Mouse (Mus musculus) MEL (cell line): ENCODE measurements at regions not wholly inside any gene's neighbourhood (a gene's known extent, or its start where the extent isn't known, plus 50 kb on each side); places are given as distances from the start of the nearest gene placed in this dataset.
"Not testable (repeated sequence)": the region's sequence is repeated elsewhere in the genome, so short reads cannot be mapped to it uniquely, and the experiment has no call there.

Experiments used
- DNase-seq: peaks from one replicate; pipeline ENCODE4 v3.0.0; 2011; ENCODE audit warnings: low read depth, low spot score
- H3K27ac ChIP-seq: 2 replicates; pipeline ENCODE4 v1.5.1; 2012; ENCODE audit warnings: low read depth, mild to moderate bottlenecking, control low read depth, low read length, moderate library complexity; ENCODE audit not compliant: control insufficient read depth
- H3K27me3 ChIP-seq, 2 experiments: fragments of 150-350 bp in 1 of 2; sonication (generic) in 1 of 2; 2 replicates each; pipeline ENCODE4 v1.6.1; 2012; ENCODE audit warnings: low read length in 2 of 2, mild to moderate bottlenecking in 2 of 2, improper control_type of control experiment in 1 of 2, moderate library complexity in 1 of 2; ENCODE audit not compliant: insufficient read depth in 2 of 2, control insufficient read depth in 1 of 2
- H3K36me3 ChIP-seq, 2 experiments: 2 replicates each; pipeline ENCODE4 v1.6.1; 2012 to 2014; ENCODE audit warnings: low read length in 2 of 2, improper control_type of control experiment in 1 of 2, inconsistent platforms in 1 of 2, mild to moderate bottlenecking in 1 of 2; ENCODE audit not compliant: insufficient read depth in 2 of 2, control insufficient read depth in 1 of 2
- H3K4me1 ChIP-seq, 2 experiments: fragments of 150-350 bp in 1 of 2; sonication (generic) in 1 of 2; 2 replicates each; pipeline ENCODE4 v1.6.1; 2012; ENCODE audit warnings: low read length in 2 of 2, improper control_type of control experiment in 1 of 2, mild to moderate bottlenecking in 1 of 2; ENCODE audit not compliant: insufficient read depth in 2 of 2, control insufficient read depth in 1 of 2
- H3K4me3 ChIP-seq, 2 experiments: fragments of 150-350 bp in 1 of 2; sonication (generic) in 1 of 2; 2 replicates each; pipeline ENCODE4 v1.5.1; 2012; ENCODE audit warnings: low read depth in 2 of 2, low read length in 2 of 2, mild to moderate bottlenecking in 2 of 2, moderate library complexity in 2 of 2, control low read depth in 1 of 2, improper control_type of control experiment in 1 of 2; ENCODE audit not compliant: control insufficient read depth in 1 of 2, insufficient read depth in 1 of 2
- H3K79me2 ChIP-seq: 2 replicates; pipeline ENCODE4 v1.6.1; 2012; ENCODE audit warnings: mild to moderate bottlenecking, low read length, moderate library complexity; ENCODE audit not compliant: control insufficient read depth, poor library complexity, insufficient read depth
- H3K9ac ChIP-seq: 2 replicates; pipeline ENCODE4 v1.6.1; 2012; ENCODE audit warnings: low read depth, mild to moderate bottlenecking, control low read depth, low read length, moderate library complexity; ENCODE audit not compliant: control insufficient read depth, poor library complexity, severe bottlenecking
- H3K9me3 ChIP-seq: fragments of 150-350 bp; sonication (generic); replicated peaks from 2 replicates; pipeline ENCODE4 v1.6.1; 2012; ENCODE audit warnings: mild to moderate bottlenecking, low read length, improper control_type of control experiment, moderate library complexity; ENCODE audit not compliant: insufficient read depth
- BHLHE40 ChIP-seq: IDR thresholded peaks from 2 replicates; pipeline ENCODE4 v1.6.1; 2012; ENCODE audit warnings: low read depth, mild to moderate bottlenecking, inconsistent platforms, low read length, improper control_type of control experiment, borderline replicate concordance
- CHD2 ChIP-seq: IDR thresholded peaks from 2 replicates; pipeline ENCODE4 v1.6.1; 2011; ENCODE audit warnings: low read length, improper control_type of control experiment
- E2F4 ChIP-seq: IDR thresholded peaks from 2 replicates; pipeline ENCODE4 v1.6.1; 2011; ENCODE audit warnings: low read depth, low read length, improper control_type of control experiment, borderline replicate concordance
- ELF1 ChIP-seq: IDR thresholded peaks from 2 replicates; pipeline ENCODE4 v1.6.1; 2014; ENCODE audit warnings: low read depth, mild to moderate bottlenecking, inconsistent platforms, low read length, improper control_type of control experiment, moderate library complexity
- EP300 ChIP-seq, 2 experiments: IDR thresholded peaks; 2 replicates each; pipeline ENCODE4 v1.6.1; 2011; ENCODE audit warnings: improper control_type of control experiment in 2 of 2, low read length in 2 of 2, low read depth in 1 of 2, mild to moderate bottlenecking in 1 of 2
- GABPA ChIP-seq: IDR thresholded peaks from 2 replicates; pipeline ENCODE4 v1.6.1; 2012; ENCODE audit warnings: low read depth, mild to moderate bottlenecking, inconsistent platforms, low read length, improper control_type of control experiment, moderate library complexity
- HCFC1 ChIP-seq: IDR thresholded peaks from 2 replicates; pipeline ENCODE4 v1.6.1; 2012; ENCODE audit warnings: low read depth, mild to moderate bottlenecking, inconsistent platforms, low read length, improper control_type of control experiment, moderate library complexity
- JUND ChIP-seq: IDR thresholded peaks from 2 replicates; pipeline ENCODE4 v1.6.1; 2011; ENCODE audit warnings: low read depth, mild to moderate bottlenecking, improper control_type of control experiment, low read length
- MYC ChIP-seq: IDR thresholded peaks from 2 replicates; pipeline ENCODE4 v1.6.1; 2011; ENCODE audit warnings: low read depth, mild to moderate bottlenecking, low read length, improper control_type of control experiment, moderate library complexity
- NELFE ChIP-seq: IDR thresholded peaks from 2 replicates; pipeline ENCODE4 v1.6.1; 2011; ENCODE audit warnings: low read depth, low read length, improper control_type of control experiment
- POLR2A ChIP-seq, 2 experiments: IDR thresholded peaks; 2 replicates each; pipeline ENCODE4 v1.6.1; 2011 to 2012; ENCODE audit warnings: low read length in 2 of 2, mild to moderate bottlenecking in 2 of 2, control low read depth in 1 of 2, improper control_type of control experiment in 1 of 2, low read depth in 1 of 2, moderate library complexity in 1 of 2; ENCODE audit not compliant: control insufficient read depth in 1 of 2, insufficient read depth in 1 of 2, poor library complexity in 1 of 2
- POLR2AphosphoS2 ChIP-seq: IDR thresholded peaks from 2 replicates; pipeline ENCODE4 v1.6.1; 2011; ENCODE audit warnings: low read length, improper control_type of control experiment
- RAD21 ChIP-seq: IDR thresholded peaks from 2 replicates; pipeline ENCODE4 v1.6.1; 2011; ENCODE audit warnings: mild to moderate bottlenecking, low read depth, low read length, improper control_type of control experiment
- SIN3A ChIP-seq: IDR thresholded peaks from 2 replicates; pipeline ENCODE4 v1.6.1; 2012; ENCODE audit warnings: low read length, improper control_type of control experiment, inconsistent platforms
- USF1 ChIP-seq: IDR thresholded peaks from 2 replicates; pipeline ENCODE4 v1.6.1; 2014; ENCODE audit warnings: low read depth, mild to moderate bottlenecking, inconsistent platforms, low read length, improper control_type of control experiment, moderate library complexity
- USF2 ChIP-seq, 2 experiments: IDR thresholded peaks; 2 replicates each; pipeline ENCODE4 v1.6.1; 2011 to 2012; ENCODE audit warnings: improper control_type of control experiment in 2 of 2, low read length in 2 of 2, borderline replicate concordance in 1 of 2, inconsistent platforms in 1 of 2, low read depth in 1 of 2, mild to moderate bottlenecking in 1 of 2; ENCODE audit not compliant: insufficient read depth in 1 of 2
- ZC3H11A ChIP-seq: IDR thresholded peaks from 2 replicates; pipeline ENCODE4 v1.6.1; 2012; ENCODE audit warnings: low read depth, mild to moderate bottlenecking, inconsistent platforms, low read length, improper control_type of control experiment
- ZMIZ1 ChIP-seq: IDR thresholded peaks from 2 replicates; pipeline ENCODE4 v1.6.1; 2012; ENCODE audit warnings: low read depth, mild to moderate bottlenecking, inconsistent platforms, low read length, improper control_type of control experiment, moderate library complexity

DNA sequence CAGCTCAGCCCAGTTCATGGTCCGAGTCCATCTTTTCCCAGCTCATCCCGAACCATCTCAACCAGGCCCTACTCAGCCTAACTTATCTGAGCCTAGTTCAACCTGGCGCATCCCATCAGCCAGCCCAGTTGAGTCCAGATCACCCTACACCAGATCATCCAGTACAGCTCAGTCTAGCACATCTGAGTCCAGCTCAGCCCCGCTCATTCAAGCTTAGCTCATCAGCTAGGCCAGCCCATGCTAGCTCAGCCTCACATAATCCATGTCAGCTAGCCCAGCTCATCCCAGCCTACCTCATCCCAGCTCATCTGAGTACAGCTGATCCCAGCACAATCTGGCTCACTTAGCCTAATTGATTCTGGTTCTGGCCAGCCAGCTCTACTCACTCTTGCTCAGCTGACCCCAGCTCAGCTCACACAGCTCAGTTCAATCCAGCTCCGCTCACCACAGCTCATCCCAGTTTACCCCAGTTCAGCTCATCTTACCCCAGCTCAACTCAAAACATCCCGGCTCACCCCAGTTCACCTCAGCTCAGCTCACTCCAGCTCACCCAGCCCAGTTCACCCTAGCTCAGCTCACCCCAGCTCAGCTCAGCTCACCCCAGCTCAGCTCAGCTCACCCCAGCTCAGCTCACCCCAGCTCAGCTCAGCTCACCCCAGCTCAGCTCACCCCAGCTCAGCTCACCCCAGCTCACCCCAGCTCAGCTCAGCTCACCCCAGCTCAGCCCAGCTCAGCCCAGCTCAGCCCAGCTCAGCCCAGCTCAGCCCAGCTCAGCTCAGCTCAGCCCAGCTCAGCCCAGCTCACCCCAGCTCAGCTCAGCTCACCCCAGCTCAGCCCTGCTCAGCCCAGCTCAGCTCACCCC, 65.3 kb upstream of the Adam6b start:
- no peaks in the 10 kb centered on the region for H3K4me1 ChIP-seq
- no peak overlapping the region for H3K4me3 ChIP-seq
- H3K36me3 ChIP-seq = no peaks in the 10 kb centered on the region
- no peak for TF ChIP-seq MYC
- H3K9me3 ChIP-seq = no peaks in the 10 kb centered on the region
- no peaks in the 10 kb centered on the region for H3K79me2 ChIP-seq
- DNase-seq = no peak
- H3K9ac ChIP-seq = no peak overlapping the region
- no peak overlapping the region for H3K27ac ChIP-seq
- H3K27me3 ChIP-seq = no peaks in the 10 kb centered on the region

DNA sequence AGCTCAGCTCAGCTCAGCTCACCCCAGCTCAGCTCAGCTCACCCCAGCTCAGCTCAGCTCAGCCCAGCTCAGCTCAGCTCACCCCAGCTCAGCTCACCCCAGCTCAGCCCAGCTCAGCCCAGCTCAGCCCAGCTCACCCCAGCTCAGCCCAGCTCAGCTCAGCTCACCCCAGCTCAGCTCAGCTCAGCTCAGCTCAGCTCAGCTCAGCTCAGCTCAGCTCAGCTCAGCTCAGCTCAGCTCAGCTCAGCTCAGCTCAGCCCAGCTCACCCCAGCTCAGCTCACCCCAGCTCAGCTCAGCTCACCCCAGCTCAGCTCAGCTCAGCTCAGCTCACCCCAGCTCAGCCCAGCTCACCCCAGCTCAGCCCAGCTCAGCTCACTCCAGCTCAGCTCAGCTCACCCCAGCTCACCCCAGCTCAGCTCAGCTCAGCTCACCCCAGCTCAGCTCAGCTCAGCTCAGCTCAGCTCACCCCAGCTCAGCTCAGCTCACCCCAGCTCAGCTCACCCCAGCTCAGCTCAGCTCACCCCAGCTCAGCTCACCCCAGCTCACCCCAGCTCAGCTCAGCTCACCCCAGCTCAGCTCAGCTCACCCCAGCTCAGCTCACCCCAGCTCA, 64.6 kb upstream of the Adam6b start:
- H3K9ac ChIP-seq, H3K79me2 ChIP-seq, H3K27ac ChIP-seq, H3K27me3 ChIP-seq, DNase-seq, H3K36me3 ChIP-seq, H3K9me3 ChIP-seq, H3K4me1 ChIP-seq, H3K4me3 ChIP-seq: not testable (repeated sequence)

- no peak overlapping the region for H3K9ac ChIP-seq
- H3K9me3 ChIP-seq = no peaks in the 10 kb centered on the region; the same call in 1 of the 2 replicates
- TF ChIP-seq ZC3H11A (no peak), HCFC1 (no peak), NELFE (no peak), POLR2AphosphoS2 (no peak), USF1 (no peak), ZMIZ1 (no peak), EP300 (IDR thresholded peaks at IDR 0.05; ENCODE audit: low read depth in 1 of 2, low read length in 2 of 2) (no peak), POLR2A (IDR thresholded peaks at IDR 0.05; ENCODE audit: control insufficient read depth in 1 of 2, insufficient read depth in 1 of 2, low read depth in 1 of 2, low read length in 2 of 2, poor library complexity in 1 of 2) (no peak), BHLHE40 (no peak), ELF1 (no peak), GABPA (no peak), RAD21 (no peak), CHD2 (no peak), USF2 (IDR thresholded peaks at IDR 0.05; ENCODE audit: borderline replicate concordance in 1 of 2, insufficient read depth in 1 of 2, low read depth in 1 of 2, low read length in 2 of 2) (no peak), E2F4 (no peak), JUND (no peak), SIN3A (no peak)
- H3K4me1 ChIP-seq = no peaks in the 10 kb centered on the region
- H3K4me3 ChIP-seq = no peak overlapping the region
- H3K79me2 ChIP-seq = no peaks in the 10 kb centered on the region
- H3K27me3 ChIP-seq = no peaks in the 10 kb centered on the region
- no peaks in the 10 kb centered on the region for H3K36me3 ChIP-seq
- no peak overlapping the region for H3K27ac ChIP-seq
- DNase-seq = no peak
These were observed 63.9 kb upstream of the Adam6b start for GRCm38 (mm10) chr12:113425209-113426070.
